Mouse (Mus musculus): Measurements from ENCODE around the gene Tmem107. TPM values are rescaled to one million over a fixed set of nuclear protein-coding genes. Genes with fewer than 3 reads are reported as not detected.
A peak's percentile ranks its signal among the peaks of the same experiment; 100 is the strongest.

Gene Tmem107
- total RNA-seq, 2 experiments from 2014 or later = 23.6 to 26.8 TPM

DNA sequence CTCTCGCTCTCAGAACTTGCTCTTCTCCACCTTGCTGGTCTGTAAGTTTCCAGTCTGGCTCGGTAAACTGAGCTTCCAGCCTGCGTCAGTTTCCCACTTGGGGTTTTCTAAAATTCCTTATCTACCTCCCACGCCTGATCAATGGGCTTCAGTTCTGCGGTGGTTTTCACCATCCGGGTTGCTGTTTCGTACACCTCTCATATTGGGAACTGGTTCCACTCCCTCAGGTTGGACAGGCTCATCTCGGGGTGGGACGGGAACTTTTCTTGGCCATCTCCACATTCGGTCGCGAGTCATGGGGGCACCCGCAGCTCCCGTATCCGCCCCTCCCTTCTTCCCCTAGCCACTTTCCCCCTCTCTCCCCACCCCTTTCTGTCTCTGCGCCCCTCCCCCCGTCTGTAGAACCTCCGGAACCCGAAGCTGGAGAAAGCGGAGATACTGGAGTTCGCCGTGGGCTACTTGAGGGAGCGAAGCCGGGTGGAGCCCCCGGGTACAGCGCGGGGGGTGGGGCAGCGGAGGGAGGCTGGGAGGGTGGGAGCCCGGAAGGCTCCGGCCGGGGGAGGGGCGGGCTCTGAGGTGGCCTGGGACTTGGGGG is 51.2 kb downstream of the Tmem107 start:
- DNase-seq (ENCODE audit: low spot score in 2 of 2) = no peak

DNA sequence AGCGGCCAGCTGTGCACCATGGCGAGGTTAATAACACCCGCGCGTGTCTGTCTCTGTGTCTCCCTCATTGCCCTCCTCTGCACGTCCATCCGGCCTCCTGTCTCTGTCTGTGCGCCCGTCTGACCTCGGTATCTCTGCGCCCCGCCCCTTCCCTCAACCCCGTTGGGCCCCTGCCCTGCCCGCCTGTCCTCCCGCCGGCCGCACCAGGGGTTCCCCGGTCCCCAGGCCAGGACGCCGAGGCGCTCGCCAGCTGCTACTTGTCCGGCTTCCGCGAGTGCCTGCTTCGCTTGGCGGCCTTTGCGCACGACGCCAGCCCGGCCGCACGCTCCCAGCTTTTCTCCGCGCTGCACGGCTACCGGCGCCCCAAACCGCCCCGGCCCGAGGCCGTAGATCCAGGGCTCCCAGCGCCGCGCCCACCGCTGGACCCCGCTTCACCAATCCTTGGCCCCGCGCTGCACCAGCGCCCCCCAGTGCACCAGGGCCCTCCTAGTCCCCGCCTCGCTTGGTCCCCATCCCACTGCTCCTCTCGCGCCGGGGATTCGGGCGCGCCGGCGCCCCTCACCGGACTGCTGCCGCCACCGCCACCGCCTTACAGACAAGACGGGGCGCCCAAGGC is 51.8 kb downstream of the Tmem107 start, which contains the start of gene 9130213A22Rik:
Gene 9130213A22Rik (minus strand): TSS at position 254 of the 616 bp plus-strand sequence.
- DNase-seq (ENCODE audit: low spot score in 2 of 2) = peak; percentile 80 to 86

Other genes starting within 250 kb of the Tmem107 start
- gene Ndel1, start 198.9 kb upstream of the Tmem107 start, total RNA-seq (2021) = 100 to 1,000 TPM; 110 to 127 TPM
- not detected for gene Rnf222, start 182.3 kb upstream of the Tmem107 start, total RNA-seq (2021)
- gene Rpl26, start 169.2 kb upstream of the Tmem107 start, total RNA-seq (2021) = 100 to 1,000 TPM; 894 to 903 TPM
- gene Odf4, start 143.7 kb upstream of the Tmem107 start, total RNA-seq (2021) = not detected
- gene Arhgef15, start 113.3 kb upstream of the Tmem107 start, total RNA-seq (2021) = 10 to 100 TPM; 20.4 to 24.0 TPM
- gene Slc25a35, start 102.7 kb upstream of the Tmem107 start, total RNA-seq (2021) = 1 to 10 TPM; 5.6 to 6.7 TPM
- 10 to 100 TPM; 17.8 to 18.2 TPM for gene Rangrf, start 95.6 kb upstream of the Tmem107 start, total RNA-seq (2021)
- 10 to 100 TPM; 26.1 to 26.2 TPM for gene Pfas, start 62.3 kb upstream of the Tmem107 start, total RNA-seq (2021)
- gene Ctc1, start 54.9 kb upstream of the Tmem107 start, total RNA-seq (2021) = 10 to 100 TPM; 37.8 to 46.0 TPM
- under 1 TPM in 1 of 2 experiments, not detected in 1; 0.30 TPM for gene Aurkb, start 25.2 kb upstream of the Tmem107 start, total RNA-seq (2021)
- 10 to 100 TPM; 35.2 to 38.0 TPM for gene Borcs6, start 11.1 kb upstream of the Tmem107 start, total RNA-seq (2021)
- gene Vamp2, start 17.7 kb downstream of the Tmem107 start, total RNA-seq (2021) = 1,000 to 10,000 TPM; 1,053 to 1,091 TPM
- gene Per1, start 24.4 kb downstream of the Tmem107 start, total RNA-seq (2021) = 100 to 1,000 TPM; 129 to 133 TPM
- under 1 TPM; 0.42 to 0.79 TPM for gene Hes7, start 49.6 kb downstream of the Tmem107 start, total RNA-seq (2021)
- gene 9130213A22Rik, start 51.8 kb downstream of the Tmem107 start, total RNA-seq (2021) = under 1 TPM; 0.53 to 0.98 TPM
- 1 to 10 TPM; 4.4 to 6.8 TPM for gene Aloxe3, start 55.1 kb downstream of the Tmem107 start, total RNA-seq (2021)
- 10 to 100 TPM in 1 of 2 experiments, 1 to 10 TPM in 1; 9.8 to 13.7 TPM for gene Alox12b, start 86.2 kb downstream of the Tmem107 start, total RNA-seq (2021)
- 10 to 100 TPM; 10.2 to 11.7 TPM for gene Alox8, start 127.0 kb downstream of the Tmem107 start, total RNA-seq (2021)
- gene Gucy2e, start 166.2 kb downstream of the Tmem107 start, total RNA-seq (2021) = 1 to 10 TPM; 1.2 TPM

Measured in left cerebral cortex, adult 18-20 months (tissue).